Mouse (Mus musculus): Measurements from ENCODE around the gene Prpf8.
A peak's percentile ranks its signal among the peaks of the same experiment; 100 is the strongest.

DNA sequence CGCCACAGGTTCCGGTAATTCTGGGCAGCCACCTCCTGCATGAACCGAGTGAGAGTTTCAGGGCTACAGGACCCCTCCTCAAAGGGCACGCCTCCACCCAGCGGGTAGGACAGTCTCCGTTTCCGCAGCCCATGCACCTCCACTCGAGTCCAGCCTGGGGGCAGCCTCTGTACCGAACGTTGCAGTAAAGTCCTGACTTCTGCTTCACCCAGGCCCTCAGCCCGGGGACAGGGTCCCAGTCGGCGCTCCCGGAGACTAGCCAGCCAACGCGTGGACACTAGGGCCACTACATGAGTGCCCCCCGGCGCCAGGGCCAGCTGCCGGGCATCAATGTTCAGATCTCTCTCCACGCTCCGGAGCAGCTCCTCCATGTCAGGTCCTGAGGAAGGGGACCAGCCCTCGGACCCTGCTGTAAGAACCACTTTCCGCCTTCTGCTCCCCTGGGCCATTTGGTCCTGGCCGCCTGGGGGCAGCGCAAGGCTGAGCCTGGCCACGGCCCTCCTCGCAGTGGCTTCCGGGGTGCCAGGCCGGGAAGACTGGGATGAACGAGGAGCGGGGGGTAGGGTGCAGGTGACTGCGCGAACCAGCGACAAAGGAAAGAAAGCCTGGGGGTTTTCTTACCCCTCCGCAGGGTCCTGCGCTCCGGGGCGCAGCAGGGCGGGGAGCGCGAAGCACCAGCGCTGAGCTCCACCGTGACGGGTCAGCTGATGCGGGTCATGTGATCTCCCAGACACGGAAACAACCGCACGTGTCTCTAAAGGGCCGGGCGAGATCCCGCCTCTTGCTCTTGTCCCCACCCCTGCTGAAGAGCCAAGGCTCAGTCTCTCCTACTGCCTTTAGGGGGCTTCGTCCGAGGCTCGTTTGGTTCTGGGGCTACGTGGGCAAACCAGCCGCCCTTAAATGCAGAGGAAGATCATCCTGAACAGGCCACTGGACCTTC, 32.4 kb upstream of the Prpf8 start, which contains the start of gene Wdr81:
- peak; percentile 99 for TF ChIP-seq USF1 (IDR thresholded peaks at IDR 0.05; ENCODE audit: low read depth)
- TF ChIP-seq CTCF (IDR thresholded peaks at IDR 0.05; ENCODE audit: control insufficient read depth, insufficient read depth, insufficient read length) = peak; percentile 58
- no peak for TF ChIP-seq CEBPB (IDR thresholded peaks at IDR 0.05; ENCODE audit: low read depth)
- no peak for TF ChIP-seq FOSL1 (IDR thresholded peaks at IDR 0.05; ENCODE audit: insufficient read depth, low read length, poor library complexity, severe bottlenecking)

All from C2C12 (cell line).